Mouse (Mus musculus) adrenal gland, postnatal 14 days (tissue): ENCODE measurements around the gene Atp7b. TPM values are rescaled to one million over a fixed set of nuclear protein-coding genes. Genes with fewer than 3 reads are reported as not detected.

Experiments used
- total RNA-seq: library from RNA; stranded (reverse); gene quantifications from 2 replicates; pipeline ENCODE4 v1.2.3, GENCODE M21; 2021

Atp7b gene
- total RNA-seq, 1 experiment from 2014 or later, result 3.0 TPM

Other genes with a start within 250 kb of the Atp7b start
- not detected in 2 replicates for gene Defb50, start 236.8 kb downstream of the Atp7b start, total RNA-seq
- not detected in 2 replicates for gene Defb2, start 220.4 kb downstream of the Atp7b start, total RNA-seq
- not detected in 2 replicates for gene Defb10, start 201.4 kb downstream of the Atp7b start, total RNA-seq
- gene Defb9, start 174.9 kb downstream of the Atp7b start, total RNA-seq, result not detected in 2 replicates
- not detected in 2 replicates for gene Defb11, start 153.9 kb downstream of the Atp7b start, total RNA-seq
- not detected in 2 replicates for gene Defb15, start 127.6 kb downstream of the Atp7b start, total RNA-seq
- gene Defb35, start 122.0 kb downstream of the Atp7b start, total RNA-seq, result not detected in 2 replicates
- gene Defb13, start 113.5 kb downstream of the Atp7b start, total RNA-seq, result not detected in 2 replicates
- not detected in 2 replicates for gene Fam90a1a, start 101.6 kb downstream of the Atp7b start, total RNA-seq
- gene Ccdc70, start 90.5 kb downstream of the Atp7b start, total RNA-seq, result not detected in 2 replicates
- gene Alg11, start 416 bp upstream of the Atp7b start, total RNA-seq, result 34.3 and 34.6 TPM in 2 replicates
- 1.9 and 2.1 TPM in 2 replicates for gene Nek5, start 64.7 kb upstream of the Atp7b start, total RNA-seq
- 3.9 and 5.2 TPM in 2 replicates for gene Nek3, start 106.1 kb upstream of the Atp7b start, total RNA-seq
- 13.2 and 13.3 TPM in 2 replicates for gene Ckap2, start 125.5 kb upstream of the Atp7b start, total RNA-seq
- gene Vps36, start 132.5 kb upstream of the Atp7b start, total RNA-seq, result 31.0 and 34.5 TPM in 2 replicates
- gene Thsd1, start 167.0 kb upstream of the Atp7b start, total RNA-seq, result 5.5 and 7.8 TPM in 2 replicates
- not detected in 2 replicates for gene Tpte, start 223.1 kb upstream of the Atp7b start, total RNA-seq